Comparison of ENCODE assay signal across 18 mouse cellular contexts in genomic region chr13:42613326-42613725, GRCm38 (mm10).
DNase-seq lines count a peak whose midpoint lies in the region; ATAC-seq lines count a peak whose summit lies in the region.
"Had no signal": no experiment of that assay in that cellular context is flagged by ENCODE, and none has a peak within 500 bp of the region (broad histone marks: within the 10 kb centered on the region; RNA-seq: fewer than 3 reads in every experiment).

No protein-coding gene starts in this region.

- no peak overlapping the region for H3K4me3 ChIP-seq in forebrain, embryonic 11.5 days (ENCODE audit: low read depth, low read length)
- H3K4me3 ChIP-seq: embryonic facial prominence, embryonic 13.5 days; forebrain, embryonic 13.5 days; heart, embryonic 12.5 days; hindbrain, embryonic 10.5 days; intestine, embryonic 15.5 days had no signal

- no peak for ATAC-seq in forebrain, embryonic 11.5 days (replicated peaks; ENCODE audit: low FRiP score)
- ATAC-seq: forebrain, embryonic 13.5 days; forebrain, postnatal 0 days; intestine, embryonic 15.5 days had no signal

- H3K9me3 ChIP-seq in forebrain, embryonic 11.5 days (ENCODE audit: control insufficient read depth, low read length): no peaks in the 10 kb centered on the region
- H3K9me3 ChIP-seq: embryonic facial prominence, embryonic 13.5 days; forebrain, embryonic 13.5 days; heart, embryonic 12.5 days; hindbrain, embryonic 10.5 days; intestine, embryonic 15.5 days had no signal

- DNase-seq in adrenal gland, adult 8-10 months: peak; percentile 49
- DNase-seq in adrenal gland, adult 18-20 months (ENCODE audit: low spot score in 2 of 2): no peak
- DNase-seq in testis, postnatal 14 days (ENCODE audit: low spot score): peak; percentile 58
- DNase-seq in testis, postnatal 10 days (ENCODE audit: low spot score): no peak
- peak; percentile 36 for DNase-seq in adrenal gland, postnatal 14 days
- DNase-seq in forebrain, embryonic 11.5 days (ENCODE audit: low spot score): no peak
- DNase-seq: cerebellum, adult 11-12 months; cerebellum, adult 9-10 months; cerebellum, postnatal 25 days; forebrain, postnatal 0 days; gastrocnemius, postnatal 25 days had no signal

- no peaks in the 10 kb centered on the region for H3K4me1 ChIP-seq in forebrain, embryonic 11.5 days (replicated peaks; ENCODE audit: control insufficient read depth, insufficient read depth, low read length)
- H3K4me1 ChIP-seq: embryonic facial prominence, embryonic 13.5 days; forebrain, embryonic 13.5 days; intestine, embryonic 15.5 days had no signal

- no peak overlapping the region for H3K9ac ChIP-seq in forebrain, embryonic 11.5 days (ENCODE audit: low read length)
- H3K9ac ChIP-seq: embryonic facial prominence, embryonic 13.5 days; forebrain, embryonic 13.5 days; forebrain, postnatal 0 days; heart, embryonic 12.5 days; hindbrain, embryonic 14.5 days; intestine, embryonic 15.5 days had no signal

- no peaks in the 10 kb centered on the region for H3K36me3 ChIP-seq in forebrain, embryonic 11.5 days (ENCODE audit: control insufficient read depth, insufficient read depth, low read length)
- H3K36me3 ChIP-seq: embryonic facial prominence, embryonic 13.5 days; heart, embryonic 12.5 days; hindbrain, embryonic 10.5 days; intestine, embryonic 15.5 days had no signal

- no peak overlapping the region for H3K27ac ChIP-seq in forebrain, embryonic 11.5 days (ENCODE audit: low read depth, low read length)
- H3K27ac ChIP-seq: embryonic facial prominence, embryonic 13.5 days; forebrain, embryonic 13.5 days; hindbrain, embryonic 10.5 days; hindbrain, embryonic 14.5 days; intestine, embryonic 15.5 days had no signal

- no peaks in the 10 kb centered on the region for H3K27me3 ChIP-seq in forebrain, embryonic 11.5 days (ENCODE audit: control insufficient read depth, insufficient read depth, low read length)
- H3K27me3 ChIP-seq: CH12.LX; embryonic facial prominence, embryonic 13.5 days; forebrain, embryonic 13.5 days; heart, embryonic 12.5 days; intestine, embryonic 15.5 days had no signal

- no peak overlapping the region for H3K4me2 ChIP-seq in forebrain, embryonic 11.5 days (ENCODE audit: low read depth, low read length, severe bottlenecking)
- H3K4me2 ChIP-seq: embryonic facial prominence, embryonic 13.5 days; forebrain, embryonic 13.5 days; heart, embryonic 12.5 days; hindbrain, embryonic 14.5 days; intestine, embryonic 15.5 days had no signal

- 85% methylated on average over 4 of the region's 4 CpGs for WGBS in forebrain, embryonic 11.5 days

Comparison
In these comparisons a context has a peak if more than half of its experiments do, and no peak if none do; other contexts are left out.
1. DNase-seq: peak in adrenal gland, adult 8-10 months (single experiment), testis, postnatal 14 days (single experiment) and adrenal gland, postnatal 14 days (single experiment); none in adrenal gland, adult 18-20 months (0 of 2), testis, postnatal 10 days (single experiment) and forebrain, embryonic 11.5 days (single experiment).